Mouse (Mus musculus) liver, embryonic 14.5 days (tissue): Measurements from ENCODE around the gene Ephx1.

Source experiments
- CTCF ChIP-seq: IDR thresholded peaks from 2 replicates; pipeline ENCODE4 v1.5.1; 2016; ENCODE audit warnings: antibody characterized with exemption, low read depth, control low read depth
- EP300 ChIP-seq: IDR thresholded peaks from 2 replicates; pipeline ENCODE4 v1.6.1; 2016; ENCODE audit warnings: antibody characterized with exemption, low read depth

GRCm38 (mm10) chr1:181011601-181012000, 9.1 kb downstream of the Ephx1 start:
- TF ChIP-seq CTCF = no peak
- TF ChIP-seq EP300 = no peak
